Comparison of ENCODE assay signal across 22 mouse cellular contexts in the genomic region with DNA sequence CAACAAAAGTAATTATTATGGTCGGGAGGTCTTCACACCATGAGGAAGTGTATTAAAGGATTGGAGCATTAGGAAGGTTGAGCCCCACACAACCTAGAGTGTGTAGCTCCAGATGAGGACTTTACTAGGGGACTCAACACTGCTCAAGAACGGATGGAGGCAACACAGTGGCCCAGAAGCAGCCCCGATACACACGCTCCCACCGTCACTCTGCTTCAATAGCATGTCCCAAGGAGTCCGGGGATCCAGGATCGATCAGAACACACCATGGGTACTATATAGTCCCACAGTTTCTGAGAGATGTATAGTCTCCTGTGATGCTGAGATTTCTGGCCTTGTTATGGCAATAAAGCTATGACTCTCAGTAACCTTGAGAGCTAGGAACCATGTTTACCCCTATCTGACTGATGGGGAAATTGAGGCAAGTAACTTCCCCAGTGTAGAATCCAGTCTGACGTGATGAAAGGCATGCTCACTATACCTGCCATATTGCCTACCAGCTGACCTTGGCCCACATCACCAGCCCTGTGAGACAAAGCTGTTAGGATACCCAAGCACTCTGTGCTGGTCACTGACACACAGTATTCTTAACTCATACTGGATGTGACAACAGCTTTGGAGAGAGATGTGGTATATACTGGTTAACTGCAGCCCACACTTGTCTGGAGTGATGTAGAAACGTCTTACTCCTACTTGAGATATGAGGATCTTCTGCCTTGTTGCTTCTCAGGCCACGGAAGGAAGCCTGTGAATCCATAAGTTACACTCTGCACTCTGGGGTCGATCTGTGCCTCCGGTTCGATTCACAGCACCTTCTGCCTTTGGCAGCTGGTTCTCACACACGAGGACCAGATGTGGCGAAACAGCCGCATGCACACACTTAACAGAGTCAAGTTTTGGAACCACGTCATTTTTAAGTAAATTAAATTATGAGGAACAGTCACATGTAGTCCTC. TPM values are rescaled to one million over a fixed set of nuclear protein-coding genes. Genes with fewer than 3 reads are reported as not detected.
A peak's percentile ranks its signal among the peaks of the same experiment; 100 is the strongest.
DNase-seq lines count a peak whose midpoint lies in the region; ATAC-seq and TF ChIP-seq lines count a peak whose summit lies in the region.
"Had no signal": no experiment of that assay in that cellular context is flagged by ENCODE, and none has a peak within 500 bp of the region (broad histone marks: within the 10 kb centered on the region; RNA-seq: fewer than 3 reads in every experiment).

No protein-coding gene starts in this region.

- no peak for TF ChIP-seq EP300 in heart, adult 2 months (IDR thresholded peaks at IDR 0.05; ENCODE audit: insufficient read depth, low read depth, low read length)

- peaks cover 31% of the 10 kb centered on the region for H3K4me1 ChIP-seq in heart, adult 2 months (ENCODE audit: control insufficient read depth, insufficient read depth, low read length)
- H3K4me1 ChIP-seq in liver, embryonic 11.5 days (replicated peaks; ENCODE audit: control insufficient read depth, insufficient read depth, low read length), result peaks cover 16% of the 10 kb centered on the region
- H3K4me1 ChIP-seq in liver, embryonic 12.5 days, result peaks cover 27% of the 10 kb centered on the region
- H3K4me1 ChIP-seq in heart, embryonic 14.5 days (ENCODE audit: control insufficient read depth in 2 of 2, insufficient read depth in 2 of 2, low read length in 2 of 2), result peaks cover 23 to 43% of the 10 kb centered on the region in 2 experiments
- peaks cover 39% of the 10 kb centered on the region for H3K4me1 ChIP-seq in liver, embryonic 15.5 days (replicated peaks)
- H3K4me1 ChIP-seq in hindbrain, embryonic 13.5 days (replicated peaks), result peaks cover 11% of the 10 kb centered on the region

- intact Hi-C loops in heart, adult 2 months (cut with DNase I), result no loop called here
- intact Hi-C loops in heart, postnatal 25 days (cut with DNase I), result loop anchor here (5.0 kb wide), 1 partner anchor 63 kb away; no protein-coding TSS in a partner anchor

- H3K79me2 ChIP-seq in heart, adult 2 months (replicated peaks; ENCODE audit: control insufficient read depth, insufficient read depth, low read length), result no peaks in the 10 kb centered on the region

- H3K27me3 ChIP-seq in heart, adult 2 months (ENCODE audit: control insufficient read depth, insufficient read depth, low read length), result no peaks in the 10 kb centered on the region
- H3K27me3 ChIP-seq in liver, embryonic 11.5 days (replicated peaks; ENCODE audit: control insufficient read depth, insufficient read depth, low read length), result no peaks in the 10 kb centered on the region; the same call in 1 of the 2 replicates
- no peaks in the 10 kb centered on the region for H3K27me3 ChIP-seq in liver, embryonic 12.5 days (replicated peaks)
- no peaks in the 10 kb centered on the region for H3K27me3 ChIP-seq in heart, embryonic 14.5 days (ENCODE audit: control insufficient read depth, insufficient read depth, low read length)
- no peaks in the 10 kb centered on the region for H3K27me3 ChIP-seq in liver, embryonic 15.5 days
- no peaks in the 10 kb centered on the region for H3K27me3 ChIP-seq in hindbrain, embryonic 13.5 days
- H3K27me3 ChIP-seq: hindbrain, embryonic 15.5 days; midbrain, embryonic 13.5 days had no signal

- no peak for TF ChIP-seq CTCF in heart, adult 2 months (IDR thresholded peaks at IDR 0.05)

- DNase-seq in heart, adult 2 months, result no peak
- no peak for DNase-seq in heart, postnatal 25 days (ENCODE audit: low spot score)
- peak; percentile 28 for DNase-seq in liver, embryonic 11.5 days (ENCODE audit: low spot score)
- DNase-seq: B cell, adult 2 months; cerebellum, adult 11 months; cerebellum, postnatal 25 days; gastrocnemius, postnatal 36 days; kidney, adult 2 months; kidney, postnatal 4 days; layer of hippocampus, postnatal 36 days; lung, postnatal 36 days; thymus, adult 18-20 months had no signal

- H3K4me2 ChIP-seq in liver, embryonic 11.5 days, result no peak overlapping the region
- no peak overlapping the region for H3K4me2 ChIP-seq in liver, embryonic 12.5 days
- H3K4me2 ChIP-seq in heart, embryonic 14.5 days (ENCODE audit: low read length), result no peak overlapping the region
- no peak overlapping the region for H3K4me2 ChIP-seq in liver, embryonic 15.5 days
- H3K4me2 ChIP-seq in hindbrain, embryonic 13.5 days, result no peak overlapping the region
- H3K4me2 ChIP-seq: hindbrain, embryonic 15.5 days; midbrain, embryonic 13.5 days had no signal

- 92% methylated on average over 17 of the region's 17 CpGs for WGBS in heart, adult 2 months
- 85% methylated on average over 17 of the region's 17 CpGs for WGBS in liver, embryonic 11.5 days
- 72% methylated on average over 17 of the region's 17 CpGs for WGBS in liver, embryonic 12.5 days (ENCODE audit: insufficient replicate concordance)
- 91% methylated on average over 17 of the region's 17 CpGs for WGBS in heart, embryonic 14.5 days
- WGBS in liver, embryonic 15.5 days (ENCODE audit: insufficient replicate concordance), result 70% methylated on average over 17 of the region's 17 CpGs
- WGBS in hindbrain, embryonic 13.5 days, result 93% methylated on average over 17 of the region's 17 CpGs

- H3K36me3 ChIP-seq in heart, adult 2 months (ENCODE audit: control insufficient read depth, insufficient read depth, low read length), result peaks cover 14% of the 10 kb centered on the region
- no peaks in the 10 kb centered on the region for H3K36me3 ChIP-seq in liver, embryonic 11.5 days (ENCODE audit: control insufficient read depth, insufficient read depth, low read length)
- no peaks in the 10 kb centered on the region for H3K36me3 ChIP-seq in liver, embryonic 12.5 days
- no peaks in the 10 kb centered on the region for H3K36me3 ChIP-seq in heart, embryonic 14.5 days (ENCODE audit: control insufficient read depth, insufficient read depth, low read length)
- H3K36me3 ChIP-seq in liver, embryonic 15.5 days (replicated peaks), result no peaks in the 10 kb centered on the region
- peaks cover 19% of the 10 kb centered on the region; the same call in 1 of the 2 replicates for H3K36me3 ChIP-seq in hindbrain, embryonic 13.5 days
- H3K36me3 ChIP-seq: hindbrain, embryonic 15.5 days had no signal

- H3K9me3 ChIP-seq in liver, embryonic 11.5 days (ENCODE audit: control insufficient read depth, low read length), result no peaks in the 10 kb centered on the region
- H3K9me3 ChIP-seq in liver, embryonic 12.5 days (replicated peaks), result no peaks in the 10 kb centered on the region
- no peaks in the 10 kb centered on the region for H3K9me3 ChIP-seq in heart, embryonic 14.5 days (ENCODE audit: control insufficient read depth, low read length)
- H3K9me3 ChIP-seq in liver, embryonic 15.5 days (replicated peaks), result no peaks in the 10 kb centered on the region
- no peaks in the 10 kb centered on the region for H3K9me3 ChIP-seq in hindbrain, embryonic 13.5 days
- H3K9me3 ChIP-seq: hindbrain, embryonic 15.5 days; midbrain, embryonic 13.5 days had no signal

- no peak for TF ChIP-seq POLR2A in heart, adult 2 months (IDR thresholded peaks at IDR 0.05; ENCODE audit: insufficient read depth, low read depth, low read length)

- no peak for ATAC-seq in liver, embryonic 11.5 days (replicated peaks; ENCODE audit: low FRiP score)
- no peak for ATAC-seq in liver, embryonic 12.5 days
- no peak for ATAC-seq in heart, embryonic 14.5 days (ENCODE audit: insufficient number of reproducible peaks, insufficient read depth, low FRiP score, low read depth)
- ATAC-seq in liver, embryonic 15.5 days (ENCODE audit: insufficient read depth), result no peak
- ATAC-seq in cerebellum, adult (ENCODE audit: insufficient number of reproducible peaks, low FRiP score, low TSS enrichment), result no peak
- ATAC-seq in hindbrain, embryonic 13.5 days (ENCODE audit: low FRiP score), result no peak
- ATAC-seq: midbrain, embryonic 13.5 days had no signal

- H3K9ac ChIP-seq in heart, adult 2 months (ENCODE audit: low read depth, low read length), result no peak overlapping the region
- H3K9ac ChIP-seq in liver, embryonic 11.5 days (ENCODE audit: low read depth, low read length), result no peak overlapping the region
- no peak overlapping the region for H3K9ac ChIP-seq in liver, embryonic 12.5 days
- 0 out of 2 replicates have a peak overlapping the region, but pooled peaks have one; percentile 60 for H3K9ac ChIP-seq in heart, embryonic 14.5 days (ENCODE audit: low read length)
- H3K9ac ChIP-seq in liver, embryonic 15.5 days, result no peak overlapping the region
- no peak overlapping the region for H3K9ac ChIP-seq in hindbrain, embryonic 13.5 days
- H3K9ac ChIP-seq: hindbrain, embryonic 15.5 days; midbrain, embryonic 13.5 days had no signal

- no peak overlapping the region for H3K4me3 ChIP-seq in heart, adult 2 months
- H3K4me3 ChIP-seq in liver, embryonic 11.5 days (ENCODE audit: low read depth, low read length), result no peak overlapping the region
- H3K4me3 ChIP-seq in liver, embryonic 12.5 days, result no peak overlapping the region
- no peak overlapping the region for H3K4me3 ChIP-seq in heart, embryonic 14.5 days (ENCODE audit: control insufficient read depth in 1 of 2, insufficient read depth in 1 of 2, low read depth in 1 of 2, low read length in 2 of 2)
- no peak overlapping the region for H3K4me3 ChIP-seq in liver, embryonic 15.5 days (replicated peaks)
- no peak overlapping the region for H3K4me3 ChIP-seq in hindbrain, embryonic 13.5 days
- H3K4me3 ChIP-seq: hindbrain, embryonic 15.5 days; midbrain, embryonic 13.5 days had no signal

- H3K27ac ChIP-seq in heart, adult 2 months, result peak overlapping the region; percentile 90
- H3K27ac ChIP-seq in liver, embryonic 11.5 days (ENCODE audit: low read depth, low read length), result no peak overlapping the region
- no peak overlapping the region for H3K27ac ChIP-seq in liver, embryonic 12.5 days
- peak overlapping the region; percentile 95 to 96 for H3K27ac ChIP-seq in heart, embryonic 14.5 days (replicated peaks in 1 of 2; ENCODE audit: control insufficient read depth in 1 of 2, insufficient read depth in 1 of 2, low read depth in 2 of 2, low read length in 2 of 2)
- H3K27ac ChIP-seq in liver, embryonic 15.5 days (replicated peaks), result peak overlapping the region; percentile 82; the same call in 1 of the 2 replicates
- H3K27ac ChIP-seq in hindbrain, embryonic 13.5 days, result no peak overlapping the region
- H3K27ac ChIP-seq: hindbrain, embryonic 15.5 days; midbrain, embryonic 13.5 days had no signal

RNA-seq across cellular contexts. Expression of a gene that starts 5.2 kb away (rescaled TPM):
- 10 to 100 TPM; 14.8 to 19.2 TPM for total RNA-seq in heart, adult 2 months (2021)
- polyA plus RNA-seq in heart, adult 2 months (2012; rRNA removed), result 13.1 and 27.8 TPM in 2 replicates
- 10 to 100 TPM; 19.0 to 20.8 TPM for total RNA-seq in heart, postnatal 25 days (2021)
- 92.5 and 98.5 TPM in 2 replicates for polyA plus RNA-seq in liver, embryonic 11.5 days (2014; fragmentation: Nextera tagmentation; extraction: Ambion mirVana)
- polyA plus RNA-seq in liver, embryonic 12.5 days (2016; fragmentation: Nextera tagmentation; extraction: Ambion mirVana), result 43.6 and 45.1 TPM in 2 replicates
- 83.6 and 86.5 TPM in 2 replicates for polyA plus RNA-seq in heart, embryonic 14.5 days (2014; fragmentation: Nextera tagmentation; extraction: Ambion mirVana)
- polyA plus RNA-seq in liver, embryonic 15.5 days (2015; fragmentation: Nextera tagmentation; extraction: Ambion mirVana), result 22.0 and 22.7 TPM in 2 replicates
- polyA plus RNA-seq in hindbrain, embryonic 13.5 days (2015; fragmentation: Nextera tagmentation; extraction: Ambion mirVana), result 181 and 187 TPM in 2 replicates

RNA-seq across cellular contexts. Expression of a gene that starts 16.4 kb away (rescaled TPM):
- 10 to 100 TPM; 53.5 to 86.1 TPM for total RNA-seq in heart, adult 2 months (2021)
- 32.7 and 53.0 TPM in 2 replicates for polyA plus RNA-seq in heart, adult 2 months (2012; rRNA removed)
- total RNA-seq in heart, postnatal 25 days (2021), result 10 to 100 TPM; 45.7 to 58.1 TPM
- 5.3 and 6.1 TPM in 2 replicates for polyA plus RNA-seq in liver, embryonic 11.5 days (2014; fragmentation: Nextera tagmentation; extraction: Ambion mirVana)
- 2.2 and 3.3 TPM in 2 replicates for polyA plus RNA-seq in liver, embryonic 12.5 days (2016; fragmentation: Nextera tagmentation; extraction: Ambion mirVana)
- 40.6 and 45.7 TPM in 2 replicates for polyA plus RNA-seq in heart, embryonic 14.5 days (2014; fragmentation: Nextera tagmentation; extraction: Ambion mirVana)
- polyA plus RNA-seq in liver, embryonic 15.5 days (2015; fragmentation: Nextera tagmentation; extraction: Ambion mirVana), result 26.7 and 36.6 TPM in 2 replicates
- polyA plus RNA-seq in hindbrain, embryonic 13.5 days (2015; fragmentation: Nextera tagmentation; extraction: Ambion mirVana), result 8.0 and 9.2 TPM in 2 replicates

RNA-seq across cellular contexts. Expression of a gene that starts 39.7 kb away (rescaled TPM):
- total RNA-seq in heart, adult 2 months (2021), result 1 to 10 TPM; 5.8 TPM
- 6.4 and 8.9 TPM in 2 replicates for polyA plus RNA-seq in heart, adult 2 months (2012; rRNA removed)
- 1 to 10 TPM; 5.8 to 8.2 TPM for total RNA-seq in heart, postnatal 25 days (2021)
- polyA plus RNA-seq in liver, embryonic 11.5 days (2014; fragmentation: Nextera tagmentation; extraction: Ambion mirVana), result 4.8 and 4.9 TPM in 2 replicates
- 3.3 and 4.0 TPM in 2 replicates for polyA plus RNA-seq in liver, embryonic 12.5 days (2016; fragmentation: Nextera tagmentation; extraction: Ambion mirVana)
- 8.0 and 9.4 TPM in 2 replicates for polyA plus RNA-seq in heart, embryonic 14.5 days (2014; fragmentation: Nextera tagmentation; extraction: Ambion mirVana)
- 7.7 and 8.2 TPM in 2 replicates for polyA plus RNA-seq in liver, embryonic 15.5 days (2015; fragmentation: Nextera tagmentation; extraction: Ambion mirVana)
- polyA plus RNA-seq in hindbrain, embryonic 13.5 days (2015; fragmentation: Nextera tagmentation; extraction: Ambion mirVana), result 23.0 and 33.3 TPM in 2 replicates

RNA-seq across cellular contexts. Expression of a gene that starts 50.0 kb away (rescaled TPM):
- not detected for total RNA-seq in heart, adult 2 months (2021)
- not detected in 2 replicates for polyA plus RNA-seq in heart, adult 2 months (2012; rRNA removed)
- not detected for total RNA-seq in heart, postnatal 25 days (2021)
- polyA plus RNA-seq in liver, embryonic 11.5 days (2014; fragmentation: Nextera tagmentation; extraction: Ambion mirVana), result not detected in 2 replicates
- not detected in 2 replicates for polyA plus RNA-seq in liver, embryonic 12.5 days (2016; fragmentation: Nextera tagmentation; extraction: Ambion mirVana)
- polyA plus RNA-seq in heart, embryonic 14.5 days (2014; fragmentation: Nextera tagmentation; extraction: Ambion mirVana), result not detected in 2 replicates
- not detected in 2 replicates for polyA plus RNA-seq in liver, embryonic 15.5 days (2015; fragmentation: Nextera tagmentation; extraction: Ambion mirVana)
- polyA plus RNA-seq in hindbrain, embryonic 13.5 days (2015; fragmentation: Nextera tagmentation; extraction: Ambion mirVana), result not detected in 2 replicates
- total RNA-seq: gastrocnemius, postnatal 36 days; layer of hippocampus, postnatal 36 days; left cerebral cortex, postnatal 36 days had no signal
- polyA plus RNA-seq: embryonic facial prominence, embryonic 11.5 days; frontal cortex, adult 2 months; hindbrain, embryonic 15.5 days; kidney, adult 2 months; midbrain, embryonic 13.5 days had no signal

Comparison
In these comparisons a context has a peak if more than half of its experiments do, and no peak if none do; other contexts are left out.
1. H3K27ac ChIP-seq: peak in heart, adult 2 months (single experiment), heart, embryonic 14.5 days (2 of 2) and liver, embryonic 15.5 days (single experiment); none in liver, embryonic 11.5 days (single experiment), liver, embryonic 12.5 days (single experiment) and hindbrain, embryonic 13.5 days (single experiment).